Mouse (Mus musculus) adrenal gland, postnatal 25 days (tissue): ENCODE data around the gene 1700022I11Rik. TPM values are rescaled to one million over a fixed set of nuclear protein-coding genes. Genes with fewer than 3 reads are reported as not detected.

Experiments used
- total RNA-seq: library from RNA; stranded (reverse); gene quantifications from 2 replicates; pipeline ENCODE4 v1.2.3, GENCODE M21; 2021

The 1700022I11Rik gene
- total RNA-seq, 1 experiment from 2014 or later = not detected

Other genes with a start within 250 kb of the 1700022I11Rik start
- not detected in 2 replicates for gene 4930578G10Rik, start 234.1 kb upstream of the 1700022I11Rik start, total RNA-seq
- gene Ccl19, start 213.0 kb upstream of the 1700022I11Rik start, total RNA-seq = 1.1 and 2.3 TPM in 2 replicates
- gene Ccl21a, start 195.6 kb upstream of the 1700022I11Rik start, total RNA-seq = 0.76 and 3.9 TPM in 2 replicates
- not detected in 2 replicates for gene Fam205a1, start 115.7 kb upstream of the 1700022I11Rik start, total RNA-seq
- gene Gm12394, start 112.8 kb upstream of the 1700022I11Rik start, total RNA-seq = 0.18 TPM in 1 of 2 replicates, not detected in the other
- not detected in 2 replicates for gene Fam205c, start 95.4 kb upstream of the 1700022I11Rik start, total RNA-seq
- 0.57 and 0.73 TPM in 2 replicates for gene Phf24, start 52.9 kb upstream of the 1700022I11Rik start, total RNA-seq
- 12.5 TPM in 2 replicates for gene Dnajb5, start 19.8 kb upstream of the 1700022I11Rik start, total RNA-seq
- 299 and 392 TPM in 2 replicates for gene Vcp, start 30.9 kb downstream of the 1700022I11Rik start, total RNA-seq
- 15.7 and 20.9 TPM in 2 replicates for gene Fancg, start 40.9 kb downstream of the 1700022I11Rik start, total RNA-seq
- gene Pigo, start 56.2 kb downstream of the 1700022I11Rik start, total RNA-seq = 26.1 and 27.5 TPM in 2 replicates
- 227 and 270 TPM in 2 replicates for gene Stoml2, start 62.1 kb downstream of the 1700022I11Rik start, total RNA-seq
- 58.7 and 63.6 TPM in 2 replicates for gene Fam214b, start 76.6 kb downstream of the 1700022I11Rik start, total RNA-seq
- gene Unc13b, start 89.3 kb downstream of the 1700022I11Rik start, total RNA-seq = 12.4 and 13.2 TPM in 2 replicates